Comparison of ENCODE assay signal across 26 mouse cellular contexts in the genomic region with DNA sequence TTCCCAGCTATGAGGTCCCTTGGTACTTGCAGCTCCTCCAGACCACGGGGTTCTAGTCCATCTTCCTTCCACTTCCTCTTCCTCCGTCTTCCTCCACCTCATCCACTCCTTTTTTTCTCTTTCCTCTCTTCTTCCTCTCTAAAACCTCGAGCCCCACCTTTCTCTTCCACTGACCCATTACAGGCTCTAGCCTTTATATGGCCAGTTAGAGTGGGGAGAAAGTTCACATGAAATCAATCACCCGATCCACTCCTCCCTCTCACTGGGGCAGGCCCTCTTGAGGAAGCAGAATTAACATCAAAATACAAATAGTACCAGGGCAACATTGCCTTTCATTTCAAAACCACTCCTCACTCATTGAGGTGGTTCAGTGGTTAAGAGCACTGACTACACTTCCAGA. TPM values are rescaled to one million over a fixed set of nuclear protein-coding genes. Genes with fewer than 3 reads are reported as not detected.
DNase-seq lines count a peak whose midpoint lies in the region; ATAC-seq and TF ChIP-seq lines count a peak whose summit lies in the region.
"Had no signal": no experiment of that assay in that cellular context is flagged by ENCODE, and none has a peak within 500 bp of the region (broad histone marks: within the 10 kb centered on the region; RNA-seq: fewer than 3 reads in every experiment).

No protein-coding gene starts in this region.

- no peaks in the 10 kb centered on the region for H3K27me3 ChIP-seq in intestine, embryonic 15.5 days (replicated peaks)
- no peaks in the 10 kb centered on the region for H3K27me3 ChIP-seq in intestine, postnatal 0 days (replicated peaks; ENCODE audit: control insufficient read depth, insufficient read depth, low read length)

- H3K36me3 ChIP-seq in intestine, embryonic 15.5 days: no peaks in the 10 kb centered on the region
- no peaks in the 10 kb centered on the region for H3K36me3 ChIP-seq in intestine, postnatal 0 days (ENCODE audit: control insufficient read depth, insufficient read depth)
- H3K36me3 ChIP-seq: embryonic facial prominence, embryonic 13.5 days; embryonic facial prominence, embryonic 15.5 days; forebrain, embryonic 10.5 days; forebrain, embryonic 12.5 days; G1E had no signal

- H3K9me3 ChIP-seq in intestine, embryonic 15.5 days: no peaks in the 10 kb centered on the region
- H3K9me3 ChIP-seq in intestine, postnatal 0 days (ENCODE audit: control insufficient read depth): no peaks in the 10 kb centered on the region
- H3K9me3 ChIP-seq: embryonic facial prominence, embryonic 13.5 days; embryonic facial prominence, embryonic 15.5 days; forebrain, embryonic 10.5 days; forebrain, embryonic 12.5 days had no signal

- intact Hi-C loops in left cerebral cortex, postnatal 14 days (cut with DNase I): no loop called here

- DNase-seq in ZHBTc4 (ENCODE audit: low read depth, low spot score): peak; percentile 23
- DNase-seq in left cerebral cortex, postnatal 14 days (ENCODE audit: low spot score in 2 of 2): no peak
- DNase-seq: adrenal gland, adult 2 months; adrenal gland, postnatal 10 days; adrenal gland, postnatal 25 days; B cell, adult 2 months; cerebellum, adult 11-12 months; cerebellum, adult 2 months; cerebellum, adult 9-10 months; cerebellum, postnatal 10 days; cerebellum, postnatal 25 days; embryo, embryonic 11 days had no signal

- H3K4me3 ChIP-seq in intestine, embryonic 15.5 days (replicated peaks): no peak overlapping the region
- H3K4me3 ChIP-seq in intestine, postnatal 0 days (ENCODE audit: low read depth, low read length): no peak overlapping the region
- H3K4me3 ChIP-seq: embryonic facial prominence, embryonic 13.5 days; embryonic facial prominence, embryonic 15.5 days; erythroblast, embryonic 14.5 days; forebrain, embryonic 10.5 days; forebrain, embryonic 12.5 days had no signal

- H3K4me2 ChIP-seq in intestine, embryonic 15.5 days (replicated peaks): no peak overlapping the region
- H3K4me2 ChIP-seq in intestine, postnatal 0 days (replicated peaks; ENCODE audit: low read depth): no peak overlapping the region
- H3K4me2 ChIP-seq: embryonic facial prominence, embryonic 13.5 days; embryonic facial prominence, embryonic 15.5 days; forebrain, embryonic 12.5 days had no signal

- WGBS in intestine, embryonic 15.5 days: 60% methylated on average over 4 of the region's 4 CpGs
- WGBS in intestine, postnatal 0 days: 47% methylated on average over 4 of the region's 4 CpGs

- H3K9ac ChIP-seq in intestine, embryonic 15.5 days: no peak overlapping the region
- no peak overlapping the region for H3K9ac ChIP-seq in intestine, postnatal 0 days (ENCODE audit: low read depth, low read length)
- H3K9ac ChIP-seq: embryonic facial prominence, embryonic 13.5 days; embryonic facial prominence, embryonic 15.5 days; forebrain, embryonic 12.5 days had no signal

- no peak for TF ChIP-seq CTCF in intestine, postnatal 0 days (IDR thresholded peaks at IDR 0.05; ENCODE audit: low read depth)

- H3K27ac ChIP-seq in intestine, embryonic 15.5 days: peak overlapping the region; percentile 49; the same call in 1 of the 2 replicates
- no peak overlapping the region for H3K27ac ChIP-seq in intestine, postnatal 0 days (ENCODE audit: low read depth, low read length)
- H3K27ac ChIP-seq: embryonic facial prominence, embryonic 13.5 days; embryonic facial prominence, embryonic 15.5 days; forebrain, embryonic 10.5 days; forebrain, embryonic 12.5 days had no signal

- ATAC-seq in intestine, embryonic 15.5 days: peak; percentile 66
- 0 out of 2 replicates have a peak, but pooled peaks have one; percentile 27 for ATAC-seq in intestine, postnatal 0 days
- no peak for ATAC-seq in megakaryocyte-erythroid progenitor cell, adult 5-6 weeks (replicated peaks; ENCODE audit: low FRiP score, low TSS enrichment, poor library complexity, severe bottlenecking)
- ATAC-seq: CD4-positive, CD25-positive, alpha-beta regulatory T cell, adult 4 months; forebrain, embryonic 14.5 days; forebrain, embryonic 16.5 days; Patski had no signal

- H3K4me1 ChIP-seq in intestine, embryonic 15.5 days (replicated peaks): 0 out of 2 replicates have a peak, but pooled peaks cover 2% of the 10 kb centered on the region
- H3K4me1 ChIP-seq in intestine, postnatal 0 days (replicated peaks; ENCODE audit: control insufficient read depth, insufficient read depth, low read length): no peaks in the 10 kb centered on the region; the same call in 1 of the 2 replicates
- H3K4me1 ChIP-seq: embryonic facial prominence, embryonic 13.5 days; embryonic facial prominence, embryonic 15.5 days; forebrain, embryonic 10.5 days; forebrain, embryonic 12.5 days had no signal

RNA-seq across cellular contexts. Expression of gene Hrh1, which starts 9.9 kb away (rescaled TPM):
- 0.97 and 0.98 TPM in 2 replicates for polyA plus RNA-seq in intestine, embryonic 15.5 days (2015; fragmentation: Nextera tagmentation; extraction: Ambion mirVana)
- 0.46 TPM in 2 replicates for polyA plus RNA-seq in intestine, postnatal 0 days (2015; fragmentation: Nextera tagmentation; extraction: Ambion mirVana)
- total RNA-seq in left cerebral cortex, postnatal 14 days (2021): 10 to 100 TPM; 17.9 to 18.5 TPM
- total RNA-seq in megakaryocyte-erythroid progenitor cell, adult 5-6 weeks (2014; fragmentation: Nextera tagmentation): not detected in 2 replicates
- not detected in 2 replicates for total RNA-seq in megakaryocyte-erythroid progenitor cell, adult 5-6 weeks (2017)
- total RNA-seq: CH12.LX had no signal
- polyA plus RNA-seq: CD4-positive, CD25-positive, alpha-beta regulatory T cell, adult 4 months; embryonic facial prominence, embryonic 13.5 days; G1E; Patski had no signal

Comparison
In these comparisons a context has a peak if more than half of its experiments do, and no peak if none do; other contexts are left out.
1. RNA of gene Hrh1, which starts 9.9 kb away (total RNA-seq): 17.9 to 18.5 TPM in left cerebral cortex, postnatal 14 days; not detected in megakaryocyte-erythroid progenitor cell, adult 5-6 weeks; every median in the first group is over 10 times any median in the second.